Mouse (Mus musculus): ENCODE results near the gene Gm44503. TPM values are rescaled to one million over a fixed set of nuclear protein-coding genes. Genes with fewer than 3 reads are reported as not detected.

Gene Gm44503
- polyA plus RNA-seq, 1 experiment from 2014 or later, result not detected

DNA sequence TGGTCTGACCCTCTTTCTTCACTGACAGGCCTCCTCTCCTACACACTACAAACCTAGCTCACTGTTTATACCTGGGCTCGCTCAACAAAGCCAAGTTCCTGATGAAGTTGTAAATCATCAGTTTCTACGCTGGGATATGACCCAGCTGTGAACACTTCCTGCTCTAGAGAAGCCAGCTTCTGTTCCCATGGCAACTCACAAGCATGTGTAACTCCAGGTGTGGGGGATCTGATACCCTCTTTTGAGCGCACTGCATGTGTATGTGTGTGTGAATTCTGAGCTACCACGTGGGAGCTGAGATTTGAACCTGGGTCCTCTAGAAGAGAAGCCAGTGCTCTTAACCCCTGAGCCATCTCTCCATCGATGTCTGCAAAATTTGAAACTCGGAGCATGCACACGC is 9.1 kb upstream of the Gm44503 start:
- 45% methylated on average over 7 of the region's 7 CpGs for WGBS
- Histone ChIP-seq H3K4me2 (ENCODE audit: low read length) (no peak overlapping the region), H3K9me3 (replicated peaks; ENCODE audit: low read length) (no peaks in the 10 kb centered on the region), H3K27me3 (ENCODE audit: insufficient read depth, low read length) (no peaks in the 10 kb centered on the region), H3K9ac (ENCODE audit: low read depth, low read length) (no peak overlapping the region), H3K4me1 (replicated peaks; ENCODE audit: insufficient read depth, low read length) (no peaks in the 10 kb centered on the region), H3K27ac (no peak overlapping the region), H3K4me3 (replicated peaks; ENCODE audit: low read depth, low read length) (no peak overlapping the region), H3K36me3 (ENCODE audit: insufficient read depth, low read length) (peaks cover 13% of the 10 kb centered on the region; the same call in 1 of the 2 replicates)
- no peak for TF ChIP-seq CTCF (IDR thresholded peaks at IDR 0.05; ENCODE audit: low read depth)
- ATAC-seq (replicated peaks; ENCODE audit: low FRiP score, low read depth) (no peak), DNase-seq (ENCODE audit: low spot score) (peak; percentile 21)

GRCm38 (mm10) chr9:72954746-72955145 is 3.9 kb upstream of the Gm44503 start:
- no peaks in the 10 kb centered on the region for H3K9me3 ChIP-seq (replicated peaks; ENCODE audit: low read length)
- no peak for DNase-seq (ENCODE audit: low spot score)
- WGBS, result 55% methylated on average over 2 of the region's 2 CpGs

GRCm38 (mm10) chr9:72955546-72955945 is 3.1 kb upstream of the Gm44503 start:
- no peak overlapping the region for H3K27ac ChIP-seq
- no peaks in the 10 kb centered on the region for H3K9me3 ChIP-seq (replicated peaks; ENCODE audit: low read length)
- no peaks in the 10 kb centered on the region for H3K36me3 ChIP-seq (ENCODE audit: insufficient read depth, low read length)
- TF ChIP-seq CTCF (IDR thresholded peaks at IDR 0.05; ENCODE audit: low read depth), result peak; percentile 82
- no peak overlapping the region for H3K4me3 ChIP-seq (replicated peaks; ENCODE audit: low read depth, low read length)
- no peaks in the 10 kb centered on the region for H3K27me3 ChIP-seq (ENCODE audit: insufficient read depth, low read length)
- WGBS, result 15% methylated on average over 1 of the region's 1 CpGs
- peaks cover 5% of the 10 kb centered on the region; the same call in 1 of the 2 replicates for H3K4me1 ChIP-seq (replicated peaks; ENCODE audit: insufficient read depth, low read length)
- H3K9ac ChIP-seq (ENCODE audit: low read depth, low read length), result no peak overlapping the region
- DNase-seq (ENCODE audit: low spot score), result peak; percentile 67
- ATAC-seq (replicated peaks; ENCODE audit: low FRiP score, low read depth), result no peak
- no peak overlapping the region for H3K4me2 ChIP-seq (ENCODE audit: low read length)

More at GRCm38 (mm10) chr9:72954746-72955145, 3.9 kb upstream of the Gm44503 start:
- no peak for ATAC-seq (replicated peaks; ENCODE audit: low FRiP score, low read depth)
- H3K4me1 ChIP-seq (replicated peaks; ENCODE audit: insufficient read depth, low read length), result peaks cover 5% of the 10 kb centered on the region; the same call in 1 of the 2 replicates
- no peak overlapping the region for H3K4me3 ChIP-seq (replicated peaks; ENCODE audit: low read depth, low read length)
- no peak overlapping the region for H3K4me2 ChIP-seq (ENCODE audit: low read length)
- H3K9ac ChIP-seq (ENCODE audit: low read depth, low read length), result no peak overlapping the region
- H3K27me3 ChIP-seq (ENCODE audit: insufficient read depth, low read length), result no peaks in the 10 kb centered on the region
- no peak overlapping the region for H3K27ac ChIP-seq
- H3K36me3 ChIP-seq (ENCODE audit: insufficient read depth, low read length), result no peaks in the 10 kb centered on the region
- TF ChIP-seq CTCF (IDR thresholded peaks at IDR 0.05; ENCODE audit: low read depth), result peak; percentile 60

GRCm38 (mm10) chr9:72961346-72961745 is 2.7 kb downstream of the Gm44503 start:
- Histone ChIP-seq H3K9me3 (replicated peaks; ENCODE audit: low read length) (no peaks in the 10 kb centered on the region), H3K9ac (ENCODE audit: low read depth, low read length) (no peak overlapping the region), H3K4me1 (replicated peaks; ENCODE audit: insufficient read depth, low read length) (peaks cover 5% of the 10 kb centered on the region; the same call in 1 of the 2 replicates), H3K27me3 (ENCODE audit: insufficient read depth, low read length) (no peaks in the 10 kb centered on the region), H3K4me2 (ENCODE audit: low read length) (no peak overlapping the region), H3K36me3 (ENCODE audit: insufficient read depth, low read length) (no peaks in the 10 kb centered on the region), H3K4me3 (replicated peaks; ENCODE audit: low read depth, low read length) (no peak overlapping the region), H3K27ac (peak overlapping the region; percentile 26; the same call in 1 of the 2 replicates)
- no peak for TF ChIP-seq CTCF (IDR thresholded peaks at IDR 0.05; ENCODE audit: low read depth)
- 68% methylated on average over 8 of the region's 8 CpGs for WGBS
- peak; percentile 18 for DNase-seq (ENCODE audit: low spot score)
- peak; percentile 36; the same call in 1 of the 2 replicates for ATAC-seq (replicated peaks; ENCODE audit: low FRiP score, low read depth)

DNA sequence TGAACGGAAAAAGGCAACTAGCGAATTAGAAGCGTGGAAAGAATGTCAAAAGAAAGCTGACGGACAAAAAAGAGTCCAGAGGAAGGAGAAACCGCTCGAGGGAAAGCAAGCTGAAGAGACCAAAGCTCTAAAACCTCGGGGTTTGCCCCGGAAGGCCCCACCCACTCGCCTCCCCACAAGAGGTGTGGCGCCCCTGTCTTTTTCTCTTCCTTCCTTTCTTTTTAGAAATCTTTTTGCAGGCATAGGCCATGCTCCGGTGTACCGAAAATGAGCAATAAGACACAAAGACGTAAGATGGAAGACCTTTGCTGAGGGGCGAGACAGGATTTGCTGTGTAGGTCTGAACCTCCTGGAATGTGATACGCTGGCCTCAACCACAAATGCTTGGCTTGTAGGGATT is 3.3 kb downstream of the Gm44503 start:
- no peaks in the 10 kb centered on the region for H3K36me3 ChIP-seq (ENCODE audit: insufficient read depth, low read length)
- no peak for TF ChIP-seq CTCF (IDR thresholded peaks at IDR 0.05; ENCODE audit: low read depth)
- DNase-seq (ENCODE audit: low spot score), result no peak
- no peak overlapping the region for H3K4me2 ChIP-seq (ENCODE audit: low read length)
- H3K9me3 ChIP-seq (replicated peaks; ENCODE audit: low read length), result no peaks in the 10 kb centered on the region
- H3K27me3 ChIP-seq (ENCODE audit: insufficient read depth, low read length), result no peaks in the 10 kb centered on the region
- no peak overlapping the region for H3K4me3 ChIP-seq (replicated peaks; ENCODE audit: low read depth, low read length)
- H3K4me1 ChIP-seq (replicated peaks; ENCODE audit: insufficient read depth, low read length), result peaks cover 5% of the 10 kb centered on the region; the same call in 1 of the 2 replicates
- H3K9ac ChIP-seq (ENCODE audit: low read depth, low read length), result no peak overlapping the region
- peak overlapping the region; percentile 26; the same call in 1 of the 2 replicates for H3K27ac ChIP-seq
- 64% methylated on average over 15 of the region's 15 CpGs for WGBS
- no peak for ATAC-seq (replicated peaks; ENCODE audit: low FRiP score, low read depth)

GRCm38 (mm10) chr9:72968349-72969061 is 9.9 kb downstream of the Gm44503 start:
- peak; percentile 86 for DNase-seq (ENCODE audit: low spot score)
- Histone ChIP-seq H3K4me1 (replicated peaks; ENCODE audit: insufficient read depth, low read length) (no peaks in the 10 kb centered on the region), H3K27me3 (ENCODE audit: insufficient read depth, low read length) (no peaks in the 10 kb centered on the region), H3K9ac (ENCODE audit: low read depth, low read length) (no peak overlapping the region), H3K9me3 (replicated peaks; ENCODE audit: low read length) (no peaks in the 10 kb centered on the region), H3K27ac (no peak overlapping the region), H3K36me3 (ENCODE audit: insufficient read depth, low read length) (no peaks in the 10 kb centered on the region), H3K4me2 (ENCODE audit: low read length) (no peak overlapping the region), H3K4me3 (replicated peaks; ENCODE audit: low read depth, low read length) (no peak overlapping the region)
- no peak for ATAC-seq (replicated peaks; ENCODE audit: low FRiP score, low read depth)
- peak; percentile 84 for TF ChIP-seq CTCF (IDR thresholded peaks at IDR 0.05; ENCODE audit: low read depth)
- WGBS, result 29% methylated on average over 11 of the region's 11 CpGs

Data from kidney, postnatal 0 days (tissue).